Comparison of ENCODE assay signal across 1 mouse cellular context in genomic region chr3:95954648-95955173, GRCm38 (mm10). TPM values are rescaled to one million over a fixed set of nuclear protein-coding genes. Genes with fewer than 3 reads are reported as not detected.
"Had no signal": no experiment of that assay in that cellular context is flagged by ENCODE, and none has a peak within 500 bp of the region (broad histone marks: within the 10 kb centered on the region; RNA-seq: fewer than 3 reads in every experiment).

No protein-coding gene starts in this region.

RNA-seq across cellular contexts. Expression of gene Car14, which starts 50.2 kb away (rescaled TPM):
- polyA plus RNA-seq: inflammation-experienced regulatory T-cells, adult 6 months had no signal
